Comparison of ENCODE assay signal across 8 mouse cellular contexts in genomic region chr14:103098213-103098586, GRCm38 (mm10). TPM values are rescaled to one million over a fixed set of nuclear protein-coding genes. Genes with fewer than 3 reads are reported as not detected.
DNase-seq lines count a peak whose midpoint lies in the region; ATAC-seq and TF ChIP-seq lines count a peak whose summit lies in the region.
"Had no signal": no experiment of that assay in that cellular context is flagged by ENCODE, and none has a peak within 500 bp of the region (broad histone marks: within the 10 kb centered on the region; RNA-seq: fewer than 3 reads in every experiment).

No protein-coding gene starts in this region.

- peak; percentile 29 for DNase-seq in lung, postnatal 0 days (ENCODE audit: low spot score)
- no peak for DNase-seq in lung, postnatal 36 days

- no peak for TF ChIP-seq POLR2A in embryonic fibroblast, embryonic 13.5 days (IDR thresholded peaks at IDR 0.05; ENCODE audit: low read depth, low read length)

- H3K27me3 ChIP-seq in lung, postnatal 0 days (replicated peaks; ENCODE audit: insufficient read depth, low read length) = no peaks in the 10 kb centered on the region
- H3K27me3 ChIP-seq in limb, embryonic 13.5 days = no peaks in the 10 kb centered on the region
- H3K27me3 ChIP-seq in stomach, embryonic 14.5 days (ENCODE audit: control insufficient read depth, insufficient read depth, low read length) = no peaks in the 10 kb centered on the region

- TF ChIP-seq EP300 in lung, postnatal 0 days (IDR thresholded peaks at IDR 0.05) = no peak

- no peaks in the 10 kb centered on the region for H3K9me3 ChIP-seq in lung, postnatal 0 days (ENCODE audit: low read length)
- no peaks in the 10 kb centered on the region for H3K9me3 ChIP-seq in limb, embryonic 13.5 days
- no peaks in the 10 kb centered on the region for H3K9me3 ChIP-seq in stomach, embryonic 14.5 days (ENCODE audit: control insufficient read depth, low read depth, low read length)

- H3K9ac ChIP-seq in lung, postnatal 0 days (replicated peaks; ENCODE audit: low read depth) = peak overlapping the region; percentile 100
- peak overlapping the region; percentile 98 for H3K9ac ChIP-seq in limb, embryonic 13.5 days
- H3K9ac ChIP-seq in stomach, embryonic 14.5 days (replicated peaks; ENCODE audit: low read depth, low read length) = peak overlapping the region; percentile 94; the same call in 1 of the 2 replicates

- TF ChIP-seq CTCF in lung, postnatal 0 days (IDR thresholded peaks at IDR 0.05) = no peak
- TF ChIP-seq CTCF in embryonic fibroblast, embryonic 13.5 days (IDR thresholded peaks at IDR 0.05; ENCODE audit: borderline replicate concordance, insufficient read depth, low read length) = no peak

- H3K4me3 ChIP-seq in lung, postnatal 0 days (ENCODE audit: low read depth, low read length) = peak overlapping the region; percentile 97
- peak overlapping the region; percentile 77 for H3K4me3 ChIP-seq in embryonic fibroblast, embryonic 13.5 days (ENCODE audit: insufficient read depth, low read length)
- H3K4me3 ChIP-seq in limb, embryonic 13.5 days = peak overlapping the region; percentile 87
- H3K4me3 ChIP-seq in stomach, embryonic 14.5 days (ENCODE audit: low read depth, low read length) = peak overlapping the region; percentile 80

- WGBS in lung, postnatal 0 days = 0% methylated on average over 2 of the region's 2 CpGs
- 3% methylated on average over 2 of the region's 2 CpGs for WGBS in limb, embryonic 13.5 days
- under 1% methylated on average over 2 of the region's 2 CpGs for WGBS in stomach, embryonic 14.5 days

- H3K4me2 ChIP-seq in lung, postnatal 0 days (replicated peaks; ENCODE audit: low read depth, low read length) = peak overlapping the region; percentile 52
- H3K4me2 ChIP-seq in limb, embryonic 13.5 days (replicated peaks) = peak overlapping the region; percentile 77
- H3K4me2 ChIP-seq in stomach, embryonic 14.5 days (replicated peaks; ENCODE audit: low read depth, low read length) = peak overlapping the region; percentile 59

- no peak for ATAC-seq in lung, postnatal 0 days
- no peak for ATAC-seq in limb, embryonic 13.5 days (ENCODE audit: low FRiP score, low read depth)
- no peak for ATAC-seq in stomach, embryonic 14.5 days (ENCODE audit: insufficient number of reproducible peaks, insufficient read depth, low FRiP score, low read depth)
- ATAC-seq in frontal cortex, adult (ENCODE audit: low TSS enrichment) = no peak
- ATAC-seq in megakaryocyte-erythroid progenitor cell, adult 5-6 weeks (replicated peaks; ENCODE audit: low FRiP score, low TSS enrichment, poor library complexity, severe bottlenecking) = no peak

- peaks cover 21% of the 10 kb centered on the region; the same call in 1 of the 2 replicates for H3K4me1 ChIP-seq in lung, postnatal 0 days (ENCODE audit: insufficient read depth, low read depth, low read length)
- H3K4me1 ChIP-seq in embryonic fibroblast, embryonic 13.5 days (ENCODE audit: control insufficient read depth, insufficient read depth, low read length) = peaks cover 6% of the 10 kb centered on the region
- H3K4me1 ChIP-seq in limb, embryonic 13.5 days = peaks cover 20% of the 10 kb centered on the region
- H3K4me1 ChIP-seq in stomach, embryonic 14.5 days (ENCODE audit: control insufficient read depth, insufficient read depth, low read length) = peaks cover 16% of the 10 kb centered on the region; the same call in 1 of the 2 replicates

- peak overlapping the region; percentile 100 for H3K27ac ChIP-seq in lung, postnatal 0 days (ENCODE audit: low read length)
- peak overlapping the region; percentile 47 for H3K27ac ChIP-seq in embryonic fibroblast, embryonic 13.5 days (ENCODE audit: insufficient read depth, low read length)
- no peak overlapping the region; the same call in 1 of the 2 replicates for H3K27ac ChIP-seq in limb, embryonic 13.5 days
- peak overlapping the region; percentile 98; the same call in 1 of the 2 replicates for H3K27ac ChIP-seq in stomach, embryonic 14.5 days (ENCODE audit: low read length)

- no peaks in the 10 kb centered on the region for H3K36me3 ChIP-seq in lung, postnatal 0 days (ENCODE audit: insufficient read depth, low read length)
- H3K36me3 ChIP-seq in limb, embryonic 13.5 days = peaks cover 17% of the 10 kb centered on the region
- peaks cover 2% of the 10 kb centered on the region; the same call in 1 of the 2 replicates for H3K36me3 ChIP-seq in stomach, embryonic 14.5 days (ENCODE audit: control insufficient read depth, insufficient read depth, low read length)

RNA-seq across cellular contexts. Expression of gene Fbxl3, which starts 1.2 kb away (rescaled TPM):
- polyA plus RNA-seq in lung, postnatal 0 days (2015; fragmentation: Nextera tagmentation; extraction: Ambion mirVana) = 31.6 and 35.4 TPM in 2 replicates
- 59.0 and 66.4 TPM in 2 replicates for polyA plus RNA-seq in embryonic fibroblast, embryonic 13.5 days (2011; ENCODE audit: insufficient read length, low read depth, missing spikeins)
- 22.1 and 23.4 TPM in 2 replicates for polyA plus RNA-seq in limb, embryonic 13.5 days (2015; fragmentation: Nextera tagmentation; extraction: Ambion mirVana)
- 32.4 and 34.2 TPM in 2 replicates for polyA plus RNA-seq in stomach, embryonic 14.5 days (2014; fragmentation: Nextera tagmentation; extraction: Ambion mirVana)
- 22.4 and 36.2 TPM in 2 replicates for total RNA-seq in megakaryocyte-erythroid progenitor cell, adult 5-6 weeks (2014; fragmentation: Nextera tagmentation)
- 31.8 and 85.5 TPM in 2 replicates for total RNA-seq in megakaryocyte-erythroid progenitor cell, adult 5-6 weeks (2017)

RNA-seq across cellular contexts. Expression of gene Cln5, which starts 28.2 kb away (rescaled TPM):
- 37.7 and 41.9 TPM in 2 replicates for polyA plus RNA-seq in lung, postnatal 0 days (2015; fragmentation: Nextera tagmentation; extraction: Ambion mirVana)
- polyA plus RNA-seq in embryonic fibroblast, embryonic 13.5 days (2011; ENCODE audit: insufficient read length, low read depth, missing spikeins) = 50.8 and 52.9 TPM in 2 replicates
- 31.3 and 31.9 TPM in 2 replicates for polyA plus RNA-seq in limb, embryonic 13.5 days (2015; fragmentation: Nextera tagmentation; extraction: Ambion mirVana)
- 30.4 and 31.4 TPM in 2 replicates for polyA plus RNA-seq in stomach, embryonic 14.5 days (2014; fragmentation: Nextera tagmentation; extraction: Ambion mirVana)
- total RNA-seq in megakaryocyte-erythroid progenitor cell, adult 5-6 weeks (2014; fragmentation: Nextera tagmentation) = 9.3 and 15.8 TPM in 2 replicates
- total RNA-seq in megakaryocyte-erythroid progenitor cell, adult 5-6 weeks (2017) = 15.6 and 19.8 TPM in 2 replicates

RNA-seq across cellular contexts. Expression of gene Acod1, which starts 51.4 kb away (rescaled TPM):
- 0.11 and 0.43 TPM in 2 replicates for polyA plus RNA-seq in lung, postnatal 0 days (2015; fragmentation: Nextera tagmentation; extraction: Ambion mirVana)
- not detected in 2 replicates for polyA plus RNA-seq in embryonic fibroblast, embryonic 13.5 days (2011; ENCODE audit: insufficient read length, low read depth, missing spikeins)
- not detected in 2 replicates for polyA plus RNA-seq in limb, embryonic 13.5 days (2015; fragmentation: Nextera tagmentation; extraction: Ambion mirVana)
- polyA plus RNA-seq in stomach, embryonic 14.5 days (2014; fragmentation: Nextera tagmentation; extraction: Ambion mirVana) = not detected in 2 replicates
- total RNA-seq in megakaryocyte-erythroid progenitor cell, adult 5-6 weeks (2014; fragmentation: Nextera tagmentation) = not detected in 2 replicates
- total RNA-seq in megakaryocyte-erythroid progenitor cell, adult 5-6 weeks (2017) = 0.33 and 0.50 TPM in 2 replicates
- total RNA-seq: left cerebral cortex, postnatal 4 days had no signal
